9 mouse cellular contexts compared by ENCODE assay signal in genomic region chr6:136468974-136469792, GRCm38 (mm10). TPM values are rescaled to one million over a fixed set of nuclear protein-coding genes. Genes with fewer than 3 reads are reported as not detected.
DNase-seq lines count a peak whose midpoint lies in the region; ATAC-seq and TF ChIP-seq lines count a peak whose summit lies in the region.
"Had no signal": no experiment of that assay in that cellular context is flagged by ENCODE, and none has a peak within 500 bp of the region (broad histone marks: within the 10 kb centered on the region; RNA-seq: fewer than 3 reads in every experiment).

No protein-coding gene starts in this region.

- H3K27me3 ChIP-seq in E14TG2a.4 (ENCODE audit: insufficient read depth, low read length): no peaks in the 10 kb centered on the region
- H3K27me3 ChIP-seq in hindbrain, embryonic 15.5 days: no peaks in the 10 kb centered on the region
- H3K27me3 ChIP-seq in lung, postnatal 0 days (replicated peaks; ENCODE audit: insufficient read depth, low read length): no peaks in the 10 kb centered on the region

- H3K4me2 ChIP-seq in hindbrain, embryonic 15.5 days: no peak overlapping the region
- no peak overlapping the region for H3K4me2 ChIP-seq in lung, postnatal 0 days (replicated peaks; ENCODE audit: low read depth, low read length)

- no peak overlapping the region for H3K9ac ChIP-seq in hindbrain, embryonic 15.5 days
- no peak overlapping the region for H3K9ac ChIP-seq in lung, postnatal 0 days (replicated peaks; ENCODE audit: low read depth)

- DNase-seq in gastrocnemius, postnatal 14 days: peak; percentile 17
- DNase-seq in gastrocnemius, postnatal 4 days (ENCODE audit: low spot score in 2 of 2): no peak
- DNase-seq in embryo, embryonic 11 days: peak; percentile 61
- DNase-seq in lung, postnatal 0 days (ENCODE audit: low spot score): peak; percentile 58
- DNase-seq in MN1 (ENCODE audit: low spot score): no peak
- DNase-seq in spleen, postnatal 36 days (ENCODE audit: low spot score in 2 of 2): no peak

- H3K4me1 ChIP-seq in E14TG2a.4 (replicated peaks; ENCODE audit: low read depth, low read length): peaks cover 54% of the 10 kb centered on the region
- peaks cover 30% of the 10 kb centered on the region for H3K4me1 ChIP-seq in hindbrain, embryonic 15.5 days (replicated peaks)
- H3K4me1 ChIP-seq in lung, postnatal 0 days (ENCODE audit: insufficient read depth, low read depth, low read length): peaks cover 15% of the 10 kb centered on the region; the same call in 1 of the 2 replicates

- WGBS in hindbrain, embryonic 15.5 days: 16% methylated on average over 12 of the region's 12 CpGs
- WGBS in lung, postnatal 0 days: 14% methylated on average over 12 of the region's 12 CpGs

- H3K4me3 ChIP-seq in E14TG2a.4 (replicated peaks; ENCODE audit: low read length): peak overlapping the region; percentile 73
- H3K4me3 ChIP-seq in hindbrain, embryonic 15.5 days: no peak overlapping the region
- no peak overlapping the region for H3K4me3 ChIP-seq in lung, postnatal 0 days (ENCODE audit: low read depth, low read length)

- peaks cover 61% of the 10 kb centered on the region for H3K9me3 ChIP-seq in E14TG2a.4 (ENCODE audit: low read length)
- no peaks in the 10 kb centered on the region for H3K9me3 ChIP-seq in hindbrain, embryonic 15.5 days
- H3K9me3 ChIP-seq in lung, postnatal 0 days (ENCODE audit: low read length): no peaks in the 10 kb centered on the region

- peaks cover 25% of the 10 kb centered on the region for H3K36me3 ChIP-seq in E14TG2a.4 (ENCODE audit: insufficient read depth, low read length)
- no peaks in the 10 kb centered on the region for H3K36me3 ChIP-seq in hindbrain, embryonic 15.5 days
- H3K36me3 ChIP-seq in lung, postnatal 0 days (ENCODE audit: insufficient read depth, low read length): no peaks in the 10 kb centered on the region

- H3K27ac ChIP-seq in hindbrain, embryonic 15.5 days (replicated peaks): peak overlapping the region; percentile 89
- H3K27ac ChIP-seq in lung, postnatal 0 days (ENCODE audit: low read length): peak overlapping the region; percentile 93

- TF ChIP-seq EP300 in lung, postnatal 0 days (IDR thresholded peaks at IDR 0.05): no peak

- intact Hi-C loops in gastrocnemius, postnatal 14 days (cut with DNase I; ENCODE audit: low total_unique reads): loop anchor here (10.0 kb wide), 1 partner anchor 96 kb away; no protein-coding TSS in a partner anchor

- ATAC-seq in hindbrain, embryonic 15.5 days (ENCODE audit: low FRiP score, low read depth): no peak; the same call in 1 of the 2 replicates
- ATAC-seq in lung, postnatal 0 days: peak; percentile 11

- TF ChIP-seq CTCF in E14TG2a.4 (conservative IDR thresholded peaks at IDR 0.05; ENCODE audit: low read length): no peak
- no peak for TF ChIP-seq CTCF in lung, postnatal 0 days (IDR thresholded peaks at IDR 0.05)

RNA-seq across cellular contexts. Expression of gene Atf7ip, which starts 36.8 kb away (rescaled TPM):
- 10 to 100 TPM; 32.8 to 51.9 TPM for total RNA-seq in gastrocnemius, postnatal 14 days (2021)
- total RNA-seq in gastrocnemius, postnatal 4 days (2021): 100 to 1,000 TPM in 1 of 2 experiments, 10 to 100 TPM in 1; 85.1 to 102 TPM
- polyA plus RNA-seq in hindbrain, embryonic 15.5 days (2015; fragmentation: Nextera tagmentation; extraction: Ambion mirVana): 36.1 and 43.7 TPM in 2 replicates
- 13.9 and 14.9 TPM in 2 replicates for polyA plus RNA-seq in lung, postnatal 0 days (2015; fragmentation: Nextera tagmentation; extraction: Ambion mirVana)

RNA-seq across cellular contexts. Expression of gene E330021D16Rik, which starts 53.8 kb away (rescaled TPM):
- not detected for total RNA-seq in gastrocnemius, postnatal 14 days (2021)
- total RNA-seq in gastrocnemius, postnatal 4 days (2021): not detected
- polyA plus RNA-seq in hindbrain, embryonic 15.5 days (2015; fragmentation: Nextera tagmentation; extraction: Ambion mirVana): not detected in 2 replicates
- polyA plus RNA-seq in lung, postnatal 0 days (2015; fragmentation: Nextera tagmentation; extraction: Ambion mirVana): 0.11 and 0.12 TPM in 2 replicates
- total RNA-seq: layer of hippocampus, postnatal 14 days had no signal

Comparison
In these comparisons a context has a peak if more than half of its experiments do, and no peak if none do; other contexts are left out.
1. DNase-seq: peak in gastrocnemius, postnatal 14 days (single experiment), embryo, embryonic 11 days (single experiment) and lung, postnatal 0 days (single experiment); none in gastrocnemius, postnatal 4 days (0 of 2), MN1 (single experiment) and spleen, postnatal 36 days (0 of 2).